Mouse (Mus musculus): ENCODE results near the gene 1500009C09Rik. TPM values are rescaled to one million over a fixed set of nuclear protein-coding genes. Genes with fewer than 3 reads are reported as not detected.

The 1500009C09Rik gene
- total and polyA plus RNA-seq, 3 experiments, result not detected

DNA sequence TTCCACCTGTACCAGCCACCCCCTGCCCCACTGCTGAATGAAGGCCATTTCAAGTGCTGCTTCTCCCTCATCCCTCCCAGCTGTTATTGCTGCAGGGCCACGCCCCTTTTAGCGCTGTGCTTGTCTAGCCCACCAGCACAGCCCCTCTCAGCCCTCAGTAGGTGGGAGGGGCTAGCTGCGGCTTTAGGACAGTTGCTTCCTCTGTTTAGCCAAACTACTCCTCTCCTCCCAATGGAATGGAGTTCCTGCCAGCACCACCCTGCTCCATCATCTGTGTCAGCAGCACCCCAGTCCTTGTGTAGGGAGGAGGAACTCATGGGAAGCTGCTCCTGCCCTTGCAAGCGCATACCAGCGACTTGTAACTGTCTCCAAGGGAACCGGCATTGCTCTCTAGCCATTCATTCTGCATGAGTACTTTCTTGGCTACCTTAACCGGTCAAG is 41.1 kb downstream of the 1500009C09Rik start:
- TF ChIP-seq JUND (conservative IDR thresholded peaks at IDR 0.05; ENCODE audit: low read depth, low read length) (no peak), UBTF (IDR thresholded peaks at IDR 0.05; ENCODE audit: low read depth, low read length) (no peak), CHD1 (IDR thresholded peaks at IDR 0.05; ENCODE audit: low read depth, low read length) (no peak), NELFE (IDR thresholded peaks at IDR 0.05; ENCODE audit: low read depth, low read length) (no peak), ZC3H11A (IDR thresholded peaks at IDR 0.05; ENCODE audit: low read depth, low read length) (no peak), JUN (IDR thresholded peaks at IDR 0.05; ENCODE audit: insufficient read depth, low read depth, low read length) (no peak), MAX (IDR thresholded peaks at IDR 0.05; ENCODE audit: low read length) (no peak), BHLHE40 (IDR thresholded peaks at IDR 0.05; ENCODE audit: low read depth, low read length) (no peak), KAT2A (IDR thresholded peaks at IDR 0.05; ENCODE audit: insufficient replicate concordance, low read length) (no peak), RCOR1 (conservative IDR thresholded peaks at IDR 0.05; ENCODE audit: low read depth, low read length) (no peak), MXI1 (IDR thresholded peaks at IDR 0.05; ENCODE audit: low read depth, low read length) (no peak), PAX5 (IDR thresholded peaks at IDR 0.05; ENCODE audit: low read length) (no peak), RAD21 (IDR thresholded peaks at IDR 0.05; ENCODE audit: low read depth, low read length) (no peak), MEF2A (IDR thresholded peaks at IDR 0.05; ENCODE audit: borderline replicate concordance, low read depth, low read length) (no peak), MAFK (IDR thresholded peaks at IDR 0.05; ENCODE audit: insufficient replicate concordance, low read length) (no peak), ETS1 (conservative IDR thresholded peaks at IDR 0.05; ENCODE audit: low read depth, low read length) (no peak), POLR2A (IDR thresholded peaks at IDR 0.05; ENCODE audit: low read depth, low read length) (no peak)
- Histone ChIP-seq H3K4me3 (replicated peaks in 1 of 3; ENCODE audit: low read depth in 2 of 3, low read length in 2 of 3, poor library complexity in 1 of 3) (no peak overlapping the region), H3K27ac (ENCODE audit: insufficient read depth, low read depth) (no peak overlapping the region), H3K27me3 (replicated peaks) (peaks cover 64% of the 10 kb centered on the region), H3K9ac (ENCODE audit: insufficient read depth, low read depth) (no peak overlapping the region), H3K4me2 (ENCODE audit: insufficient read depth, low read depth, poor library complexity, severe bottlenecking) (no peak overlapping the region), H3K36me3 (replicated peaks in 1 of 2; ENCODE audit: control insufficient read depth in 1 of 2, insufficient read depth in 1 of 2, low read length in 1 of 2) (no peaks in the 10 kb centered on the region), H3K9me3 (replicated peaks; ENCODE audit: low read length) (no peaks in the 10 kb centered on the region), H3K79me2 (replicated peaks; ENCODE audit: control insufficient read depth, extremely low read depth, insufficient read depth, poor library complexity, severe bottlenecking) (no peaks in the 10 kb centered on the region), H3K4me1 (ENCODE audit: control insufficient read depth in 1 of 2, insufficient read depth in 2 of 2) (no peaks in the 10 kb centered on the region)
- DNase-seq (ENCODE audit: extremely low read depth), result no peak
- in situ Hi-C loops (cut with MboI; ENCODE audit: low pct_ligation_motif_present, low pct_unique_long_range_greater_than_20kb, low sequenced_read_pairs) (loop anchor here (25.0 kb wide), 1 partner anchor 494 kb away; the partner anchor contains the start of gene Cyp2d26), dilution Hi-C loops (cut with MboI; ENCODE audit: extremely low pct_ligation_motif_present, extremely low pct_unique_long_range_greater_than_20kb, low sequenced_read_pairs) (no loop called here)

GRCm38 (mm10) chr15:82294059-82294458 is 41.9 kb downstream of the 1500009C09Rik start:
- in situ Hi-C loops (cut with MboI; ENCODE audit: low pct_ligation_motif_present, low pct_unique_long_range_greater_than_20kb, low sequenced_read_pairs) (loop anchor here (25.0 kb wide), 1 partner anchor 493 kb away; the partner anchor contains the start of gene Cyp2d26), dilution Hi-C loops (cut with MboI; ENCODE audit: extremely low pct_ligation_motif_present, extremely low pct_unique_long_range_greater_than_20kb, low sequenced_read_pairs) (no loop called here)
- H3K4me3 ChIP-seq (replicated peaks in 1 of 3; ENCODE audit: low read depth in 2 of 3, low read length in 2 of 3, poor library complexity in 1 of 3), result no peak overlapping the region
- no peak overlapping the region for H3K4me2 ChIP-seq (ENCODE audit: insufficient read depth, low read depth, poor library complexity, severe bottlenecking)
- no peaks in the 10 kb centered on the region for H3K36me3 ChIP-seq (replicated peaks in 1 of 2; ENCODE audit: control insufficient read depth in 1 of 2, insufficient read depth in 1 of 2, low read length in 1 of 2)
- no peaks in the 10 kb centered on the region for H3K79me2 ChIP-seq (replicated peaks; ENCODE audit: control insufficient read depth, extremely low read depth, insufficient read depth, poor library complexity, severe bottlenecking)
- no peak overlapping the region for H3K9ac ChIP-seq (ENCODE audit: insufficient read depth, low read depth)
- TF ChIP-seq GABPA (IDR thresholded peaks at IDR 0.05; ENCODE audit: insufficient replicate concordance, low read depth, low read length) (no peak), PAX5 (IDR thresholded peaks at IDR 0.05; ENCODE audit: low read length) (no peak), CTCF (conservative IDR thresholded peaks at IDR 0.05 in 1 of 2, IDR thresholded peaks at IDR 0.05 in 1 of 2; ENCODE audit: low read depth in 2 of 2, low read length in 2 of 2) (peak in 1 of 2 experiments; percentile 65; a peak in 2 of 4 replicates), SMC3 (IDR thresholded peaks at IDR 0.05; ENCODE audit: low read depth, low read length) (peak; percentile 29), RAD21 (IDR thresholded peaks at IDR 0.05; ENCODE audit: low read depth, low read length) (peak; percentile 60)
- no peaks in the 10 kb centered on the region for H3K4me1 ChIP-seq (ENCODE audit: control insufficient read depth in 1 of 2, insufficient read depth in 2 of 2)
- H3K27ac ChIP-seq (ENCODE audit: insufficient read depth, low read depth), result no peak overlapping the region
- peaks cover 64% of the 10 kb centered on the region for H3K27me3 ChIP-seq (replicated peaks)
- no peak for DNase-seq (ENCODE audit: extremely low read depth)
- peaks cover 2% of the 10 kb centered on the region for H3K9me3 ChIP-seq (replicated peaks; ENCODE audit: low read length)
